Mouse (Mus musculus): ENCODE data around the gene Gm20897. TPM values are rescaled to one million over a fixed set of nuclear protein-coding genes. Genes with fewer than 3 reads are reported as not detected.
"Not testable (repeated sequence)": the region's sequence is repeated elsewhere in the genome, so short reads cannot be mapped to it uniquely, and the experiment has no call there.

Gene Gm20897
- total RNA-seq (2021) = not detected
- long read RNA-seq, experiment 1 = 0 reads
- long read RNA-seq, experiment 2 = 0 reads

- intact Hi-C loops (cut with DNase I); H3K27ac ChIP-seq; H3K4me3 ChIP-seq; DNase-seq: not testable (repeated sequence)
These were observed at the start of gene Gm20897 for GRCm38 (mm10) chrY:38502138-38502537. Gm20897 (minus strand) TSS chrY:38502238.

Other genes with a start within 250 kb of the Gm20897 start
- gene Gm21732, start 73.5 kb upstream of the Gm20897 start, total RNA-seq (2021) = not detected

Data from gastrocnemius, adult 2 months (tissue).